Mouse (Mus musculus): ENCODE results near the gene Arhgap15. TPM values are rescaled to one million over a fixed set of nuclear protein-coding genes. Genes with fewer than 3 reads are reported as not detected.

The Arhgap15 gene
- polyA plus RNA-seq, 1 experiment from 2014 or later: 6.0 TPM

- 68% methylated on average over 5 of the region's 5 CpGs for WGBS (ENCODE audit: insufficient replicate concordance)
- Histone ChIP-seq H3K4me2 (no peak overlapping the region), H3K4me3 (replicated peaks) (no peak overlapping the region), H3K9ac (no peak overlapping the region), H3K36me3 (replicated peaks) (no peaks in the 10 kb centered on the region), H3K27ac (replicated peaks) (no peak overlapping the region), H3K9me3 (replicated peaks) (no peaks in the 10 kb centered on the region), H3K4me1 (replicated peaks) (no peaks in the 10 kb centered on the region), H3K27me3 (no peaks in the 10 kb centered on the region)
- ATAC-seq (ENCODE audit: insufficient read depth): no peak
Measured at GRCm38 (mm10) chr2:43989850-43990249, 241.2 kb downstream of the Arhgap15 start.

- H3K36me3 ChIP-seq (replicated peaks): no peaks in the 10 kb centered on the region
- no peak overlapping the region for H3K27ac ChIP-seq (replicated peaks)
- no peak overlapping the region for H3K4me3 ChIP-seq (replicated peaks)
- H3K9me3 ChIP-seq (replicated peaks): no peaks in the 10 kb centered on the region
- 73% methylated on average over 7 of the region's 7 CpGs for WGBS (ENCODE audit: insufficient replicate concordance)
- no peak overlapping the region for H3K9ac ChIP-seq
- no peaks in the 10 kb centered on the region for H3K4me1 ChIP-seq (replicated peaks)
- no peak overlapping the region for H3K4me2 ChIP-seq
- ATAC-seq (ENCODE audit: insufficient read depth): no peak
- H3K27me3 ChIP-seq: no peaks in the 10 kb centered on the region
Measured at GRCm38 (mm10) chr2:43992510-43992909, 243.9 kb downstream of the Arhgap15 start.

DNA sequence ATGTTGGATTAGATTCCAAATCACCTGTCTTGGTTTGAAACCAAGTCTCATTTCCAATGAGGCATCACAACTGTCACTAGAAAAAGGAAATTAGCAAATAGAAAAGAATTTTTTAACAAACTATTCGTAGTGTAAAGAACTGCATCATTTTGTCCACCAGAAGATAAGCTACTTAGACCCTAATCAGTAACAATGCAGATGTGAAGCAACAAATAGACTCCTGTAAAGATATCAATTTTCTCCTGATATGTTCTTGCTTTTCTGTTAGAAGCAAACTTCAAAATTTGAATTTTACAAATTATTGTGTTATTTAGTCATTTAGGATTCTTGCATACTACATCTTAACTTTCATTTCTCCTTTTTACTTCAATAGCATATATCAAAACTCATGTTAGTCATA is 253.8 kb downstream of the Arhgap15 start:
- no peak overlapping the region for H3K4me3 ChIP-seq (replicated peaks)
- no peaks in the 10 kb centered on the region for H3K36me3 ChIP-seq (replicated peaks)
- no peaks in the 10 kb centered on the region for H3K9me3 ChIP-seq (replicated peaks)
- 15% methylated on average over 1 of the region's 1 CpGs for WGBS (ENCODE audit: insufficient replicate concordance)
- no peaks in the 10 kb centered on the region; the same call in 1 of the 2 replicates for H3K4me1 ChIP-seq (replicated peaks)
- no peak for ATAC-seq (ENCODE audit: insufficient read depth)
- H3K27ac ChIP-seq (replicated peaks): no peak overlapping the region
- no peaks in the 10 kb centered on the region for H3K27me3 ChIP-seq
- H3K9ac ChIP-seq: no peak overlapping the region
- H3K4me2 ChIP-seq: no peak overlapping the region

GRCm38 (mm10) chr2:44010249-44010648 is 261.6 kb downstream of the Arhgap15 start:
- WGBS (ENCODE audit: insufficient replicate concordance): 50% methylated on average over 1 of the region's 1 CpGs

DNA sequence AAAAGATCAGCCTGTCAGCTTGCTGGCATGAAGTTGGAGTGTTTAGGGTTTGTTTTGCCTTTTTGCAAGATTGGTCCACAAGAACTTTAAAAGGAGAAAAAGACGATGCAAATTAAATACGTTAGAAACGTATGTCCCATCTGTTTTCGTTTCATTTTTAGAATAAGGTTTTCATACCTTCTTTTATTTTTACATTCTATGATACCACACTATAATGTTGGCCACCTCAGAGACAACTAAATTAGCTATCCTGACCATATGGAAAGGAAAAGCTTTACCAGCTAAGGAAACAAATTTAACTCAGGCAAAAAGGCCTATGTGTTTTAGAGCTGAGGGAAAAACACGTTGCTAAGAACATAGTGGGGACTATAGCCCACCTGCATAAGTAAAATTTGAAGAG is 264.8 kb downstream of the Arhgap15 start:
- Histone ChIP-seq H3K36me3 (replicated peaks) (no peaks in the 10 kb centered on the region), H3K4me2 (no peak overlapping the region), H3K27ac (replicated peaks) (no peak overlapping the region), H3K4me1 (replicated peaks) (no peaks in the 10 kb centered on the region), H3K27me3 (no peaks in the 10 kb centered on the region), H3K4me3 (replicated peaks) (no peak overlapping the region), H3K9me3 (replicated peaks) (no peaks in the 10 kb centered on the region), H3K9ac (no peak overlapping the region)
- ATAC-seq (ENCODE audit: insufficient read depth): no peak
- 73% methylated on average over 5 of the region's 5 CpGs for WGBS (ENCODE audit: insufficient replicate concordance)

More at GRCm38 (mm10) chr2:44010249-44010648, 261.6 kb downstream of the Arhgap15 start:
- no peak overlapping the region for H3K4me2 ChIP-seq
- H3K36me3 ChIP-seq (replicated peaks): no peaks in the 10 kb centered on the region
- H3K27me3 ChIP-seq: no peaks in the 10 kb centered on the region
- H3K27ac ChIP-seq (replicated peaks): no peak overlapping the region
- H3K4me3 ChIP-seq (replicated peaks): no peak overlapping the region
- H3K4me1 ChIP-seq (replicated peaks): no peaks in the 10 kb centered on the region
- no peak for ATAC-seq (ENCODE audit: insufficient read depth)
- H3K9ac ChIP-seq: no peak overlapping the region
- H3K9me3 ChIP-seq (replicated peaks): no peaks in the 10 kb centered on the region

GRCm38 (mm10) chr2:44016720-44017119 is 268.1 kb downstream of the Arhgap15 start:
- Histone ChIP-seq H3K27me3 (no peaks in the 10 kb centered on the region), H3K4me3 (replicated peaks) (no peak overlapping the region), H3K9me3 (replicated peaks) (no peaks in the 10 kb centered on the region), H3K4me2 (no peak overlapping the region), H3K27ac (replicated peaks) (no peak overlapping the region), H3K9ac (no peak overlapping the region), H3K36me3 (replicated peaks) (no peaks in the 10 kb centered on the region), H3K4me1 (replicated peaks) (no peaks in the 10 kb centered on the region)
- ATAC-seq (ENCODE audit: insufficient read depth): no peak
- WGBS (ENCODE audit: insufficient replicate concordance): 59% methylated on average over 3 of the region's 3 CpGs

DNA sequence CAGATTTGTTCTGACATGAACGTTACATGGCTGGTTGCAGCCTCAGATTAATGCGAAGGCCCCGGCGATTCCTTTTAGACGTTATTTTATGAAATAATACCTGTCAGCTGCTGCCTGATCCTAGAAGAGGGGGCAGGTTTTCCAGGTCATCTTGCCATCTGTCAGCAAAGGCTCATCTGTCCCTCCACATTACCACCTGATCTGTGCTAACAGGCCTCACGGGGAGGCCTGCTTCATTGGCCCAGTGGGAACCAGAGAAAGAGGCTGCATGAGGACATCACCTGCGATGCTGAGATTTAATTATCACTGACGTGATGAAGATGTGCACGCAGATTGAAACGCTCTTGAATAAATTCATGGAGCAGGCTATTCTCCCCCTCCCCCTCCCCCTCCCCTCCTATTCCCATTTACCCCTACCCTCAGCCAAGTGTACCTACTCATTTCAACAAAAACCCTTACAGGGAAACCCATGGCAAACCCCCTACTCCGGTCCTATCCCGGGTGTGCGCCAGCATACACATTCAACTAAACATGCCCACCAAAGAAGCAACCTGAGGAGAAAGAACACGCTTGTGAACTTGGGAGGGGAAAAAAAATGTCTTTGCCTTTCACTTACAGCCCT is 268.9 kb downstream of the Arhgap15 start:
- Histone ChIP-seq H3K36me3 (replicated peaks) (no peaks in the 10 kb centered on the region), H3K4me3 (replicated peaks) (no peak overlapping the region), H3K4me1 (replicated peaks) (no peaks in the 10 kb centered on the region), H3K27ac (replicated peaks) (no peak overlapping the region), H3K9me3 (replicated peaks) (no peaks in the 10 kb centered on the region), H3K9ac (no peak overlapping the region), H3K4me2 (no peak overlapping the region), H3K27me3 (no peaks in the 10 kb centered on the region)
- no peak for ATAC-seq (ENCODE audit: insufficient read depth)
- WGBS (ENCODE audit: insufficient replicate concordance): 79% methylated on average over 14 of the region's 14 CpGs

GRCm38 (mm10) chr2:44018033-44018432 is 269.4 kb downstream of the Arhgap15 start:
- H3K36me3 ChIP-seq (replicated peaks): no peaks in the 10 kb centered on the region
- H3K4me2 ChIP-seq: no peak overlapping the region
- ATAC-seq (ENCODE audit: insufficient read depth): no peak
- H3K4me1 ChIP-seq (replicated peaks): no peaks in the 10 kb centered on the region
- no peak overlapping the region for H3K9ac ChIP-seq
- WGBS (ENCODE audit: insufficient replicate concordance): 78% methylated on average over 10 of the region's 10 CpGs
- no peak overlapping the region for H3K27ac ChIP-seq (replicated peaks)
- no peak overlapping the region for H3K4me3 ChIP-seq (replicated peaks)
- no peaks in the 10 kb centered on the region for H3K27me3 ChIP-seq
- no peaks in the 10 kb centered on the region for H3K9me3 ChIP-seq (replicated peaks)

- no peaks in the 10 kb centered on the region for H3K36me3 ChIP-seq (replicated peaks)
- WGBS (ENCODE audit: insufficient replicate concordance): 31% methylated on average over 1 of the region's 1 CpGs
- no peak for ATAC-seq (ENCODE audit: insufficient read depth)
- H3K9me3 ChIP-seq (replicated peaks): no peaks in the 10 kb centered on the region
- no peaks in the 10 kb centered on the region for H3K27me3 ChIP-seq
- H3K27ac ChIP-seq (replicated peaks): no peak overlapping the region
- H3K4me3 ChIP-seq (replicated peaks): no peak overlapping the region
- no peak overlapping the region for H3K4me2 ChIP-seq
- H3K9ac ChIP-seq: no peak overlapping the region
- no peaks in the 10 kb centered on the region for H3K4me1 ChIP-seq (replicated peaks)
Measured at GRCm38 (mm10) chr2:44024704-44025103, 276.1 kb downstream of the Arhgap15 start.

- Histone ChIP-seq H3K9ac (no peak overlapping the region), H3K4me2 (no peak overlapping the region), H3K27ac (replicated peaks) (no peak overlapping the region), H3K9me3 (replicated peaks) (no peaks in the 10 kb centered on the region), H3K4me3 (replicated peaks) (no peak overlapping the region), H3K4me1 (replicated peaks) (no peaks in the 10 kb centered on the region), H3K36me3 (replicated peaks) (no peaks in the 10 kb centered on the region), H3K27me3 (no peaks in the 10 kb centered on the region)
- no peak for ATAC-seq (ENCODE audit: insufficient read depth)
- WGBS (ENCODE audit: insufficient replicate concordance): 68% methylated on average over 8 of the region's 8 CpGs
Measured at GRCm38 (mm10) chr2:44029035-44029715, 280.6 kb downstream of the Arhgap15 start.

- Histone ChIP-seq H3K4me1 (replicated peaks) (no peaks in the 10 kb centered on the region), H3K4me3 (replicated peaks) (no peak overlapping the region), H3K9me3 (replicated peaks) (no peaks in the 10 kb centered on the region), H3K27me3 (no peaks in the 10 kb centered on the region), H3K4me2 (no peak overlapping the region), H3K9ac (no peak overlapping the region), H3K27ac (replicated peaks) (no peak overlapping the region), H3K36me3 (replicated peaks) (no peaks in the 10 kb centered on the region)
- 82% methylated on average over 10 of the region's 10 CpGs for WGBS (ENCODE audit: insufficient replicate concordance)
- ATAC-seq (ENCODE audit: insufficient read depth): no peak
Measured at GRCm38 (mm10) chr2:44029865-44030264, 281.2 kb downstream of the Arhgap15 start.
